20 mouse cellular contexts compared by ENCODE assay signal in genomic region chr17:72828027-72828678, GRCm38 (mm10). TPM values are rescaled to one million over a fixed set of nuclear protein-coding genes. Genes with fewer than 3 reads are reported as not detected.
DNase-seq lines count a peak whose midpoint lies in the region; ATAC-seq and TF ChIP-seq lines count a peak whose summit lies in the region.
"Had no signal": no experiment of that assay in that cellular context is flagged by ENCODE, and none has a peak within 500 bp of the region (broad histone marks: within the 10 kb centered on the region; RNA-seq: fewer than 3 reads in every experiment).

No protein-coding gene starts in this region.

- H3K4me3 ChIP-seq in embryonic facial prominence, embryonic 14.5 days (ENCODE audit: low read depth, low read length): no peak overlapping the region
- H3K4me3 ChIP-seq in embryonic facial prominence, embryonic 10.5 days: no peak overlapping the region
- no peak overlapping the region for H3K4me3 ChIP-seq in intestine, postnatal 0 days (ENCODE audit: low read depth, low read length)
- no peak overlapping the region for H3K4me3 ChIP-seq in stomach, embryonic 14.5 days (ENCODE audit: low read depth, low read length)
- H3K4me3 ChIP-seq: embryonic facial prominence, embryonic 13.5 days; forebrain, embryonic 15.5 days; gastrocnemius, adult 2 months; hindbrain, embryonic 10.5 days; left cerebral cortex, adult 2 months; limb, embryonic 13.5 days; neural tube, embryonic 15.5 days had no signal

- no peak for TF ChIP-seq CTCF in intestine, postnatal 0 days (IDR thresholded peaks at IDR 0.05; ENCODE audit: low read depth)

- no peak for ATAC-seq in embryonic facial prominence, embryonic 14.5 days (ENCODE audit: low read depth)
- ATAC-seq in intestine, postnatal 0 days: peak; percentile 97
- ATAC-seq in stomach, embryonic 14.5 days (ENCODE audit: insufficient number of reproducible peaks, insufficient read depth, low FRiP score, low read depth): peak; percentile 92
- no peak for ATAC-seq in inflammation-experienced regulatory T-cells, adult 6 months
- ATAC-seq: forebrain, embryonic 15.5 days had no signal

- peak; percentile 26 for DNase-seq in embryonic facial prominence, embryonic 14.5 days (ENCODE audit: low spot score)
- DNase-seq in embryonic facial prominence, embryonic 10.5 days (ENCODE audit: low spot score): no peak
- DNase-seq in kidney, adult 9 months: peak; percentile 57
- no peak for DNase-seq in kidney, postnatal 10 days
- no peak for DNase-seq in spleen, postnatal 10 days (ENCODE audit: low spot score in 2 of 2)
- DNase-seq: cerebellum, adult 9-11 months; gastrocnemius, adult 2 months; right cerebral cortex, adult 18-20 months had no signal

- no peak overlapping the region for H3K9ac ChIP-seq in embryonic facial prominence, embryonic 14.5 days (ENCODE audit: low read depth, low read length)
- H3K9ac ChIP-seq in intestine, postnatal 0 days (ENCODE audit: low read depth, low read length): no peak overlapping the region
- no peak overlapping the region for H3K9ac ChIP-seq in stomach, embryonic 14.5 days (replicated peaks; ENCODE audit: low read depth, low read length)
- H3K9ac ChIP-seq: embryonic facial prominence, embryonic 13.5 days; forebrain, embryonic 15.5 days; limb, embryonic 13.5 days; neural tube, embryonic 15.5 days had no signal

- no peak overlapping the region for H3K27ac ChIP-seq in embryonic facial prominence, embryonic 14.5 days (replicated peaks; ENCODE audit: low read depth, low read length)
- no peak overlapping the region for H3K27ac ChIP-seq in embryonic facial prominence, embryonic 10.5 days (replicated peaks)
- peak overlapping the region; percentile 73; the same call in 1 of the 2 replicates for H3K27ac ChIP-seq in intestine, postnatal 0 days (ENCODE audit: low read depth, low read length)
- no peak overlapping the region for H3K27ac ChIP-seq in stomach, embryonic 14.5 days (ENCODE audit: low read length)
- H3K27ac ChIP-seq: embryonic facial prominence, embryonic 13.5 days; forebrain, embryonic 15.5 days; gastrocnemius, adult 2 months; hindbrain, embryonic 10.5 days; kidney, postnatal 0 days; left cerebral cortex, adult 2 months; limb, embryonic 13.5 days; macrophage; neural tube, embryonic 15.5 days had no signal

- no peaks in the 10 kb centered on the region for H3K27me3 ChIP-seq in embryonic facial prominence, embryonic 14.5 days (replicated peaks; ENCODE audit: control insufficient read depth, insufficient read depth, low read length)
- H3K27me3 ChIP-seq in embryonic facial prominence, embryonic 10.5 days (replicated peaks; ENCODE audit: low read depth, poor library complexity, severe bottlenecking): no peaks in the 10 kb centered on the region; the same call in 1 of the 2 replicates
- H3K27me3 ChIP-seq in intestine, postnatal 0 days (replicated peaks; ENCODE audit: control insufficient read depth, insufficient read depth, low read length): no peaks in the 10 kb centered on the region
- no peaks in the 10 kb centered on the region for H3K27me3 ChIP-seq in stomach, embryonic 14.5 days (ENCODE audit: control insufficient read depth, insufficient read depth, low read length)
- H3K27me3 ChIP-seq: embryonic facial prominence, embryonic 13.5 days; forebrain, embryonic 15.5 days; limb, embryonic 13.5 days; neural tube, embryonic 15.5 days had no signal

- no peak overlapping the region for H3K4me2 ChIP-seq in embryonic facial prominence, embryonic 14.5 days (ENCODE audit: low read depth, low read length)
- no peak overlapping the region for H3K4me2 ChIP-seq in intestine, postnatal 0 days (replicated peaks; ENCODE audit: low read depth)
- H3K4me2 ChIP-seq in stomach, embryonic 14.5 days (replicated peaks; ENCODE audit: low read depth, low read length): no peak overlapping the region
- H3K4me2 ChIP-seq: embryonic facial prominence, embryonic 13.5 days; forebrain, embryonic 15.5 days; limb, embryonic 13.5 days; neural tube, embryonic 15.5 days had no signal

- no peaks in the 10 kb centered on the region for H3K9me3 ChIP-seq in embryonic facial prominence, embryonic 14.5 days (ENCODE audit: control insufficient read depth, low read length)
- H3K9me3 ChIP-seq in embryonic facial prominence, embryonic 10.5 days: no peaks in the 10 kb centered on the region
- H3K9me3 ChIP-seq in intestine, postnatal 0 days (ENCODE audit: control insufficient read depth): no peaks in the 10 kb centered on the region
- no peaks in the 10 kb centered on the region for H3K9me3 ChIP-seq in stomach, embryonic 14.5 days (ENCODE audit: control insufficient read depth, low read depth, low read length)
- H3K9me3 ChIP-seq: embryonic facial prominence, embryonic 13.5 days; forebrain, embryonic 15.5 days; G1E; hindbrain, embryonic 10.5 days; limb, embryonic 13.5 days; neural tube, embryonic 15.5 days had no signal

- no peaks in the 10 kb centered on the region for H3K4me1 ChIP-seq in embryonic facial prominence, embryonic 14.5 days (ENCODE audit: control insufficient read depth, insufficient read depth, low read length)
- no peaks in the 10 kb centered on the region for H3K4me1 ChIP-seq in embryonic facial prominence, embryonic 10.5 days
- H3K4me1 ChIP-seq in intestine, postnatal 0 days (replicated peaks; ENCODE audit: control insufficient read depth, insufficient read depth, low read length): 0 out of 2 replicates have a peak, but pooled peaks cover 3% of the 10 kb centered on the region
- H3K4me1 ChIP-seq in stomach, embryonic 14.5 days (ENCODE audit: control insufficient read depth, insufficient read depth, low read length): no peaks in the 10 kb centered on the region
- H3K4me1 ChIP-seq: embryonic facial prominence, embryonic 13.5 days; forebrain, embryonic 15.5 days; hindbrain, embryonic 10.5 days; limb, embryonic 13.5 days; neural tube, embryonic 15.5 days had no signal

- 67% methylated on average over 3 of the region's 3 CpGs for WGBS in embryonic facial prominence, embryonic 14.5 days
- WGBS in embryonic facial prominence, embryonic 10.5 days: 84% methylated on average over 3 of the region's 3 CpGs
- WGBS in intestine, postnatal 0 days: 31% methylated on average over 3 of the region's 3 CpGs
- WGBS in stomach, embryonic 14.5 days: 60% methylated on average over 3 of the region's 3 CpGs

- no peaks in the 10 kb centered on the region for H3K36me3 ChIP-seq in embryonic facial prominence, embryonic 14.5 days (ENCODE audit: control insufficient read depth, insufficient read depth, low read length)
- H3K36me3 ChIP-seq in embryonic facial prominence, embryonic 10.5 days (replicated peaks): no peaks in the 10 kb centered on the region
- H3K36me3 ChIP-seq in intestine, postnatal 0 days (ENCODE audit: control insufficient read depth, insufficient read depth): no peaks in the 10 kb centered on the region
- no peaks in the 10 kb centered on the region for H3K36me3 ChIP-seq in stomach, embryonic 14.5 days (ENCODE audit: control insufficient read depth, insufficient read depth, low read length)
- H3K36me3 ChIP-seq: embryonic facial prominence, embryonic 13.5 days; forebrain, embryonic 15.5 days; G1E; hindbrain, embryonic 10.5 days; limb, embryonic 13.5 days; neural tube, embryonic 15.5 days had no signal

RNA-seq across cellular contexts. Expression of gene Ypel5, which starts 8.1 kb away (rescaled TPM):
- 53.9 and 55.2 TPM in 2 replicates for polyA plus RNA-seq in embryonic facial prominence, embryonic 14.5 days (2014; fragmentation: Nextera tagmentation; extraction: Ambion mirVana)
- 25.2 and 28.0 TPM in 2 replicates for polyA plus RNA-seq in embryonic facial prominence, embryonic 10.5 days (2016; fragmentation: Nextera tagmentation; extraction: Ambion mirVana)
- polyA plus RNA-seq in intestine, postnatal 0 days (2015; fragmentation: Nextera tagmentation; extraction: Ambion mirVana): 95.3 and 96.8 TPM in 2 replicates
- 41.3 and 42.2 TPM in 2 replicates for polyA plus RNA-seq in stomach, embryonic 14.5 days (2014; fragmentation: Nextera tagmentation; extraction: Ambion mirVana)
- 10 to 100 TPM; 77.9 to 83.0 (median 79.6) TPM for polyA plus RNA-seq in inflammation-experienced regulatory T-cells, adult 6 months (2017; shearing (Covaris generic))

Comparison
In these comparisons a context has a peak if more than half of its experiments do, and no peak if none do; other contexts are left out.
1. DNase-seq: peak in embryonic facial prominence, embryonic 14.5 days (single experiment) and kidney, adult 9 months (single experiment); none in embryonic facial prominence, embryonic 10.5 days (single experiment), kidney, postnatal 10 days (single experiment) and spleen, postnatal 10 days (0 of 2).
2. ATAC-seq: peak in intestine, postnatal 0 days (single experiment) and stomach, embryonic 14.5 days (single experiment); none in embryonic facial prominence, embryonic 14.5 days (single experiment) and inflammation-experienced regulatory T-cells, adult 6 months (single experiment).